Mouse (Mus musculus): ENCODE measurements around the gene Cyp2ab1. TPM values are rescaled to one million over a fixed set of nuclear protein-coding genes. Genes with fewer than 3 reads are reported as not detected.

The Cyp2ab1 gene
- polyA plus RNA-seq, 1 experiment from 2014 or later, result not detected

Other genes with a start within 250 kb of the Cyp2ab1 start
- 30.6 and 33.0 TPM in 2 replicates for gene Klhl24, start 227.9 kb downstream of the Cyp2ab1 start, polyA plus RNA-seq (2014; fragmentation: Nextera tagmentation; extraction: Ambion mirVana)
- 46.8 and 51.4 TPM in 2 replicates for gene Yeats2, start 184.3 kb downstream of the Cyp2ab1 start, polyA plus RNA-seq (2014; fragmentation: Nextera tagmentation; extraction: Ambion mirVana)
- gene Map6d1, start 84.0 kb downstream of the Cyp2ab1 start, polyA plus RNA-seq (2014; fragmentation: Nextera tagmentation; extraction: Ambion mirVana), result 1.3 and 2.0 TPM in 2 replicates
- gene Parl, start 23.0 kb downstream of the Cyp2ab1 start, polyA plus RNA-seq (2014; fragmentation: Nextera tagmentation; extraction: Ambion mirVana), result 103 and 107 TPM in 2 replicates
- 68.8 and 68.9 TPM in 2 replicates for gene Abcc5, start 101.0 kb upstream of the Cyp2ab1 start, polyA plus RNA-seq (2014; fragmentation: Nextera tagmentation; extraction: Ambion mirVana)
- gene Eif2b5, start 173.4 kb upstream of the Cyp2ab1 start, polyA plus RNA-seq (2014; fragmentation: Nextera tagmentation; extraction: Ambion mirVana), result 135 and 138 TPM in 2 replicates
- gene Dvl3, start 191.6 kb upstream of the Cyp2ab1 start, polyA plus RNA-seq (2014; fragmentation: Nextera tagmentation; extraction: Ambion mirVana), result 42.8 and 45.4 TPM in 2 replicates
- gene Ap2m1, start 210.1 kb upstream of the Cyp2ab1 start, polyA plus RNA-seq (2014; fragmentation: Nextera tagmentation; extraction: Ambion mirVana), result 797 and 824 TPM in 2 replicates
- gene Abcf3, start 223.2 kb upstream of the Cyp2ab1 start, polyA plus RNA-seq (2014; fragmentation: Nextera tagmentation; extraction: Ambion mirVana), result 51.6 and 55.9 TPM in 2 replicates